Mouse (Mus musculus) Patski (cell line): ENCODE results near the gene Sncb. TPM values are rescaled to one million over a fixed set of nuclear protein-coding genes. Genes with fewer than 3 reads are reported as not detected.
A peak's percentile ranks its signal among the peaks of the same experiment; 100 is the strongest.
"Not testable (repeated sequence)": the region's sequence is repeated elsewhere in the genome, so short reads cannot be mapped to it uniquely, and the experiment has no call there.

Experiments
- ATAC-seq: fragments of 100-300 bp; one replicate; pipeline ENCODE4 v1.8.0; 2021
- CTCF ChIA-PET: fragments of 350-600 bp; sonication (Branson Sonifier 250); formaldehyde crosslinking; loops from one replicate; lab custom pipeline; 2022; ENCODE audit warnings: inconsistent platforms; lab: Charles Lee
- POLR2A ChIA-PET: fragments of 350-600 bp; sonication (Branson Sonifier 250); formaldehyde crosslinking; loops from one replicate; lab custom pipeline; 2022; ENCODE audit warnings: antibody characterized with exemption, inconsistent platforms; lab: Charles Lee
- DNase-seq: peaks from one replicate; pipeline ENCODE4 v3.0.0-alpha.2; 2011; ENCODE audit warnings: low read depth, low spot score
- H3K27me3 ChIP-seq: fragments of 371-371 bp; one replicate; pipeline ENCODE4 v1.5.1; 2021
- CTCF ChIP-seq: fragments of 100-300 bp; IDR thresholded peaks from one replicate; pipeline ENCODE4 v1.5.1; 2021
- in situ Hi-C: fragments of 300-500 bp; cut with MboI; formaldehyde crosslinking; loops from 3 replicates; pipeline ENCODE4 v1.11.1; 2018; ENCODE audit warnings: low pct_unique_long_range_greater_than_20kb, mixed read lengths
- polyA plus RNA-seq: library from polyadenylated mRNA; unstranded; gene quantifications from one replicate; pipeline ENCODE4 v1.2.3, GENCODE M21; 2021

The Sncb gene
- polyA plus RNA-seq, 1 experiment from 2014 or later = not detected

GRCm38 (mm10) chr13:54797861-54798643 lies 31.7 kb upstream of the Sncb start:
- ChIA-PET CTCF (no interaction called here), POLR2A (no interaction called here)
- no peak for TF ChIP-seq CTCF
- ATAC-seq (no peak), DNase-seq (no peak)
- in situ Hi-C loops = loop anchor here (5.0 kb wide), 3 partner anchors 89 to 379 kb away; no protein-coding TSS in a partner anchor
- H3K27me3 ChIP-seq = no peaks in the 10 kb centered on the region

- DNase-seq (no peak), ATAC-seq (peak; percentile 19)
- in situ Hi-C loops = loop anchor here (5.0 kb wide), 3 partner anchors 90 to 380 kb away; no protein-coding TSS in a partner anchor
- no peaks in the 10 kb centered on the region for H3K27me3 ChIP-seq
- ChIA-PET CTCF (no interaction called here), POLR2A (no interaction called here)
- TF ChIP-seq CTCF = no peak
Measured at GRCm38 (mm10) chr13:54797356-54797755, 31.0 kb upstream of the Sncb start.

GRCm38 (mm10) chr13:54794843-54795242 lies 28.4 kb upstream of the Sncb start:
- in situ Hi-C loops = loop anchor here (5.0 kb wide), 3 partner anchors 92 to 382 kb away; no protein-coding TSS in a partner anchor
- POLR2A ChIA-PET = no interaction called here
- no peak for TF ChIP-seq CTCF
- ATAC-seq (no peak), DNase-seq (no peak)
- no peaks in the 10 kb centered on the region for H3K27me3 ChIP-seq
- CTCF ChIA-PET = no interaction called here

- TF ChIP-seq CTCF = no peak
Measured at GRCm38 (mm10) chr13:54794002-54794577, 27.7 kb upstream of the Sncb start.

GRCm38 (mm10) chr13:54792259-54793230 lies 26.1 kb upstream of the Sncb start:
- in situ Hi-C loops = no loop called here
- ChIA-PET POLR2A (interaction anchor here (0.9 kb wide), 1 partner anchor 30 kb away, joined by 3 read pairs; no protein-coding TSS in a partner anchor), CTCF (no interaction called here)
- H3K27me3 ChIP-seq = no peaks in the 10 kb centered on the region
- no peak for TF ChIP-seq CTCF
- DNase-seq (no peak), ATAC-seq (no peak)

More at GRCm38 (mm10) chr13:54794002-54794577, 27.7 kb upstream of the Sncb start:
- ATAC-seq = no peak
- in situ Hi-C loops = no loop called here
- H3K27me3 ChIP-seq = no peaks in the 10 kb centered on the region
- ChIA-PET CTCF (no interaction called here), POLR2A (interaction anchor here (0.9 kb wide), 1 partner anchor 32 kb away, joined by 3 read pairs; no protein-coding TSS in a partner anchor)
- no peak for DNase-seq

- CTCF ChIA-PET = interaction anchor here (1.4 kb wide), 1 partner anchor 10 kb away, joined by 5 read pairs; no protein-coding TSS in a partner anchor
- no peaks in the 10 kb centered on the region for H3K27me3 ChIP-seq
- ATAC-seq (peak; percentile 56), DNase-seq (no peak)
- TF ChIP-seq CTCF = no peak
- in situ Hi-C loops = no loop called here
- POLR2A ChIA-PET = no interaction called here
Measured at GRCm38 (mm10) chr13:54789561-54790397, 23.4 kb upstream of the Sncb start.

GRCm38 (mm10) chr13:54788740-54789560 lies 22.6 kb upstream of the Sncb start, which contains the start of gene Tspan17:
TSS of gene Tspan17 (plus strand) at chr13:54789377.
- TF ChIP-seq CTCF = no peak
- ChIA-PET CTCF (no interaction called here), POLR2A (no interaction called here)
- DNase-seq = peak; percentile 73
- H3K27me3 ChIP-seq = no peaks in the 10 kb centered on the region
- in situ Hi-C loops = no loop called here
- ATAC-seq = peak; percentile 81

- ATAC-seq, in situ Hi-C loops, CTCF ChIA-PET, DNase-seq, POLR2A ChIA-PET, H3K27me3 ChIP-seq: not testable (repeated sequence)
Measured at GRCm38 (mm10) chr13:54787591-54787990, 21.2 kb upstream of the Sncb start.

GRCm38 (mm10) chr13:54783698-54784097 lies 17.3 kb upstream of the Sncb start, which contains the start of gene Eif4e1b:
TSS of gene Eif4e1b (plus strand) at chr13:54783998.
- ATAC-seq = no peak
- ChIA-PET POLR2A (no interaction called here), CTCF (no interaction called here)
- DNase-seq = no peak
- in situ Hi-C loops = no loop called here
- no peak for TF ChIP-seq CTCF
- no peaks in the 10 kb centered on the region for H3K27me3 ChIP-seq
